Mouse (Mus musculus) G1E (cell line): ENCODE measurements around the gene Psmg1. TPM values are rescaled to one million over a fixed set of nuclear protein-coding genes. Genes with fewer than 3 reads are reported as not detected.
A peak's percentile ranks its signal among the peaks of the same experiment; 100 is the strongest.

Experiments used
- ATAC-seq: 2 replicates; pipeline ENCODE4 v1.8.0; 2016; ENCODE audit warnings: mild to moderate bottlenecking; ENCODE audit not compliant: insufficient number of reproducible peaks, poor library complexity, low FRiP score, severe bottlenecking; ENCODE audit errors: extremely low read depth
- DNase-seq: peaks from one replicate; pipeline ENCODE4 v3.0.0; 2012; ENCODE audit warnings: low spot score
- H3K27me3 ChIP-seq: 2 replicates; pipeline ENCODE4 v1.6.1; 2012; ENCODE audit warnings: mild to moderate bottlenecking, low read length, inconsistent platforms; ENCODE audit not compliant: insufficient read depth
- H3K36me3 ChIP-seq: replicated peaks from 2 replicates; pipeline ENCODE3; 2012; ENCODE audit warnings: mild to moderate bottlenecking, inconsistent platforms
- H3K4me1 ChIP-seq: 2 replicates; pipeline ENCODE4 v1.6.1; 2012; ENCODE audit warnings: low read depth, low read length, inconsistent platforms, mixed read lengths; ENCODE audit not compliant: insufficient read depth
- H3K4me3 ChIP-seq: 2 replicates; pipeline ENCODE4 v1.5.1; 2012; ENCODE audit warnings: low read depth, mild to moderate bottlenecking, inconsistent platforms, low read length, moderate library complexity, mixed read lengths
- H3K9me3 ChIP-seq: replicated peaks from 2 replicates; pipeline ENCODE4 v1.6.1; 2012; ENCODE audit warnings: inconsistent platforms
- CTCF ChIP-seq: IDR thresholded peaks from 2 replicates; pipeline ENCODE4 v1.5.1; 2012; ENCODE audit warnings: low read depth, low read length, inconsistent platforms, mixed read lengths
- GATA1 ChIP-seq: IDR thresholded peaks from 2 replicates; pipeline ENCODE4 v1.6.1; 2012; ENCODE audit warnings: borderline replicate concordance, low read length, inconsistent platforms, mixed read lengths
- GATA2 ChIP-seq: IDR thresholded peaks from 2 replicates; pipeline ENCODE4 v1.6.1; 2012; ENCODE audit warnings: low read depth, low read length, inconsistent platforms, borderline replicate concordance
- POLR2AphosphoS5 ChIP-seq: IDR thresholded peaks from 2 replicates; pipeline ENCODE4 v1.6.1; 2012; ENCODE audit warnings: low read depth, low read length, inconsistent platforms; ENCODE audit not compliant: insufficient replicate concordance
- TAL1 ChIP-seq: conservative IDR thresholded peaks from 2 replicates; pipeline ENCODE4 v1.6.1; 2012; ENCODE audit warnings: low read depth, low read length, inconsistent platforms, mixed read lengths
- polyA plus RNA-seq: library from polyadenylated mRNA; stranded (reverse); fragments of >175 nt; gene quantifications from 2 replicates; pipeline ENCODE4 v1.2.3, GENCODE M21; 2012
- total RNA-seq, 2 experiments: library from RNA; stranded (forward) in 1 of 2; stranded (reverse) in 1 of 2; fragments of 200-1000 nt in 1 of 2; fragments of >200 nt in 1 of 2; fragmentation: Nextera tagmentation in 1 of 2; gene quantifications; 2 replicates each; pipeline ENCODE4 v1.2.3; 2014 to 2017

Psmg1 gene
- total and polyA plus RNA-seq, 3 experiments = 29.9 to 89.8 (median 70.4) TPM

- no peaks in the 10 kb centered on the region for H3K27me3 ChIP-seq
- H3K9me3 ChIP-seq = no peaks in the 10 kb centered on the region
- no peak overlapping the region for H3K4me3 ChIP-seq
- H3K4me1 ChIP-seq = peaks cover 20% of the 10 kb centered on the region
- DNase-seq (no peak), ATAC-seq (no peak)
- TF ChIP-seq POLR2AphosphoS5 = no peak
- no peak for TF ChIP-seq GATA1
- no peak for TF ChIP-seq TAL1
- no peak for TF ChIP-seq GATA2
- no peak for TF ChIP-seq CTCF
- peaks cover 60% of the 10 kb centered on the region for H3K36me3 ChIP-seq
These were observed 1.8 kb upstream of the Psmg1 start for GRCm38 (mm10) chr16:95992596-95992995.

GRCm38 (mm10) chr16:95991122-95991900, 551 bp upstream of the Psmg1 start:
- ATAC-seq (no peak), DNase-seq (no peak)
- TF ChIP-seq TAL1 = no peak
- TF ChIP-seq GATA1 = no peak
- TF ChIP-seq POLR2AphosphoS5 = no peak
- TF ChIP-seq CTCF = no peak
- TF ChIP-seq GATA2 = no peak
- Histone ChIP-seq H3K4me3 (peak overlapping the region; percentile 99), H3K27me3 (no peaks in the 10 kb centered on the region), H3K9me3 (no peaks in the 10 kb centered on the region), H3K36me3 (peaks cover 61% of the 10 kb centered on the region), H3K4me1 (peaks cover 20% of the 10 kb centered on the region)

- TF ChIP-seq TAL1 = no peak
- no peak for TF ChIP-seq CTCF
- no peak for TF ChIP-seq GATA1
- no peak for TF ChIP-seq POLR2AphosphoS5
- TF ChIP-seq GATA2 = no peak
- no peak for ATAC-seq
- H3K36me3 ChIP-seq = peaks cover 84% of the 10 kb centered on the region
These were observed 5.8 kb downstream of the Psmg1 start for GRCm38 (mm10) chr16:95984911-95985310.

GRCm38 (mm10) chr16:95983601-95984000, 7.2 kb downstream of the Psmg1 start:
- H3K4me3 ChIP-seq = no peak overlapping the region
- H3K9me3 ChIP-seq = no peaks in the 10 kb centered on the region
- peaks cover 86% of the 10 kb centered on the region for H3K36me3 ChIP-seq
- H3K27me3 ChIP-seq = no peaks in the 10 kb centered on the region
- TF ChIP-seq TAL1 (no peak), CTCF (0 out of 2 replicates have a peak, but pooled peaks have one; percentile 9)
- ATAC-seq = no peak; the same call in 1 of the 2 replicates
- DNase-seq = peak; percentile 14
- no peaks in the 10 kb centered on the region for H3K4me1 ChIP-seq

More at GRCm38 (mm10) chr16:95984911-95985310, 5.8 kb downstream of the Psmg1 start:
- Histone ChIP-seq H3K4me3 (no peak overlapping the region), H3K9me3 (no peaks in the 10 kb centered on the region), H3K27me3 (no peaks in the 10 kb centered on the region), H3K4me1 (peaks cover 10% of the 10 kb centered on the region)
- DNase-seq = no peak

- H3K4me1 ChIP-seq = no peaks in the 10 kb centered on the region
- no peak for DNase-seq
- H3K4me3 ChIP-seq = no peak overlapping the region
- no peak for TF ChIP-seq GATA2
- TF ChIP-seq GATA1 = no peak
- no peak for TF ChIP-seq TAL1
- TF ChIP-seq POLR2AphosphoS5 = no peak
- no peak for TF ChIP-seq CTCF
- no peaks in the 10 kb centered on the region for H3K9me3 ChIP-seq
- no peaks in the 10 kb centered on the region for H3K36me3 ChIP-seq
- ATAC-seq = no peak
- peaks cover 19% of the 10 kb centered on the region for H3K27me3 ChIP-seq
These were observed 19.9 kb downstream of the Psmg1 start for GRCm38 (mm10) chr16:95970841-95971240.

GRCm38 (mm10) chr16:95967455-95967854, 23.3 kb downstream of the Psmg1 start:
- Histone ChIP-seq H3K36me3 (no peaks in the 10 kb centered on the region), H3K9me3 (no peaks in the 10 kb centered on the region), H3K4me3 (no peak overlapping the region), H3K27me3 (peaks cover 30% of the 10 kb centered on the region), H3K4me1 (no peaks in the 10 kb centered on the region; the same call in 1 of the 2 replicates)
- DNase-seq (no peak), ATAC-seq (no peak)
- TF ChIP-seq POLR2AphosphoS5 = no peak
- TF ChIP-seq GATA2 = no peak
- no peak for TF ChIP-seq GATA1
- no peak for TF ChIP-seq CTCF
- no peak for TF ChIP-seq TAL1
